Mouse (Mus musculus) spleen, adult 2 months (tissue): ENCODE measurements around the gene Tcf7l2. TPM values are rescaled to one million over a fixed set of nuclear protein-coding genes. Genes with fewer than 3 reads are reported as not detected.

Experiments
- DNase-seq, 2 experiments: peaks; one replicate each; pipeline versions ENCODE4 v3.0.0 to v3.0.0-alpha.2; 2012 to 2021; ENCODE audit warnings: low spot score in 2 of 2, low read depth in 1 of 2
- H3K27ac ChIP-seq: fragments of 200-500 bp; 2 replicates; pipeline ENCODE4 v1.5.1; 2012; ENCODE audit warnings: low read length, inconsistent platforms; ENCODE audit not compliant: insufficient read depth
- H3K27me3 ChIP-seq: fragments of 200-500 bp; 2 replicates; pipeline ENCODE4 v1.6.1; 2012; ENCODE audit warnings: mild to moderate bottlenecking, moderate library complexity, low read length, inconsistent platforms; ENCODE audit not compliant: control insufficient read depth, insufficient read depth
- H3K36me3 ChIP-seq: fragments of 200-500 bp; 2 replicates; pipeline ENCODE4 v1.6.1; 2012; ENCODE audit warnings: mild to moderate bottlenecking, low read length, inconsistent platforms; ENCODE audit not compliant: control insufficient read depth, insufficient read depth
- H3K4me1 ChIP-seq: fragments of 200-500 bp; 2 replicates; pipeline ENCODE4 v1.6.1; 2011; ENCODE audit warnings: inconsistent platforms; ENCODE audit not compliant: control insufficient read depth, insufficient read depth, insufficient read length
- H3K4me3 ChIP-seq: fragments of 200-500 bp; 2 replicates; pipeline ENCODE4 v1.5.1; 2011; ENCODE audit warnings: mild to moderate bottlenecking, inconsistent platforms; ENCODE audit not compliant: insufficient read depth, insufficient read length; ENCODE audit errors: extremely low read depth
- CTCF ChIP-seq: fragments of 200-500 bp; IDR thresholded peaks from 2 replicates; pipeline ENCODE4 v1.5.1; 2011; ENCODE audit warnings: mild to moderate bottlenecking, inconsistent platforms; ENCODE audit not compliant: insufficient read depth, insufficient read length, insufficient replicate concordance; ENCODE audit errors: extremely low read depth
- POLR2A ChIP-seq: fragments of 200-500 bp; IDR thresholded peaks from 2 replicates; pipeline ENCODE4 v1.6.1; 2011; ENCODE audit warnings: low read depth, low read length, inconsistent platforms
- WGBS: fragments of 180-500 bp; shearing (Covaris S2); methylation state at CpG from one replicate; pipeline ENCODE4 v1.1.7; 2018; 5-methylcytosine and 5-hydroxymethylcytosine counted together
- polyA plus RNA-seq: library from polyadenylated mRNA; depleted of rRNA; stranded (reverse); fragments of >200 nt; gene quantifications from 2 replicates; pipeline ENCODE4 v1.2.3, GENCODE M21; 2012

Tcf7l2 gene
- polyA plus RNA-seq, 1 experiment = 11.3 TPM

DNA sequence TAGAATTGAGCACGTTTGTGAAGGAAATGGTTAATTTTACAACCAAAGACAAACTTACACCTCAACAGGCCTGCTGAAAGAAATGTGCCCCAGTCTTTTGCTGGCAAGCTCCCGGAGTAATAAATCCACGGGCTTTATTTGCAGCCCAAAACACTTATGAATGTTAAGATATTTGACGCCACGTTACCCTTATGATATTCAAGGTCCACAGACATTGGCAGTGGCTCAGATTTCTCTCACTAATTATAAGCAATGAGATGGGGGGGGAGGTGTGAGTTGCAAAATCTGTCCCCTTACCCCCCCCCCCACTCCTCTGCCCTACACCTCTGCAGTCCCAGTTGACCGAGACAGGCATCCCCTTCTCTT is 6.3 kb downstream of the Tcf7l2 start:
- DNase-seq = no peak
- 74% methylated on average over 6 of the region's 6 CpGs for WGBS
- TF ChIP-seq CTCF (no peak), POLR2A (no peak)
- no peak overlapping the region for H3K4me3 ChIP-seq
- peaks cover 13% of the 10 kb centered on the region for H3K27me3 ChIP-seq
- H3K27ac ChIP-seq = no peak overlapping the region
- H3K36me3 ChIP-seq = no peaks in the 10 kb centered on the region
- H3K4me1 ChIP-seq = peaks cover 9% of the 10 kb centered on the region

DNA sequence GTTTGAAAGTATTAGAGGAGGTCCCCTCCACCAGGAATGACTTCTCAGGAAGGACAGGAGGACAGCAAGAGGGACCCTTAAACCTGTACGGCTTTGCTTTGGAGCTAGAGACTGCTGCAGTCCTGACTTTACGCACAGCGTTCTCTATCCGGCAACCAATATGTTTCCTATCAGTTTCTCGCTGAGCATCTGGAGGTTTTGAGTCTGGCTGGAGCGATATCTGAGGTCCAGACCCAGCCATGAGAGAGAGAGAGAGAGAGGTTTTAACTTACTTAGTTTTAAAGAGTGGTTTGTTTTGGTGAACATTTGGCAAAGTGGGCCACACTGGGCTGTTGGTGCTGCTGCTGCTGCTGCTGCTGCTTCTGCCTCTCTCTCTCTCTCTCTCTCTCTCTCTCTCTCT is 7.2 kb downstream of the Tcf7l2 start:
- no peak overlapping the region for H3K27ac ChIP-seq
- DNase-seq = no peak
- 92% methylated on average over 6 of the region's 6 CpGs for WGBS
- peaks cover 7% of the 10 kb centered on the region for H3K27me3 ChIP-seq
- H3K4me1 ChIP-seq = peaks cover 4% of the 10 kb centered on the region
- no peak overlapping the region for H3K4me3 ChIP-seq
- H3K36me3 ChIP-seq = no peaks in the 10 kb centered on the region
- TF ChIP-seq CTCF (no peak), POLR2A (no peak)

GRCm38 (mm10) chr19:55749532-55749931 is 7.9 kb downstream of the Tcf7l2 start:
- 89% methylated on average over 7 of the region's 7 CpGs for WGBS
- TF ChIP-seq POLR2A (no peak), CTCF (no peak)
- H3K4me3 ChIP-seq = no peak overlapping the region
- H3K4me1 ChIP-seq = no peaks in the 10 kb centered on the region
- no peak overlapping the region for H3K27ac ChIP-seq
- 0 out of 2 replicates have a peak, but pooled peaks cover 1% of the 10 kb centered on the region for H3K27me3 ChIP-seq
- DNase-seq = no peak
- no peaks in the 10 kb centered on the region for H3K36me3 ChIP-seq

GRCm38 (mm10) chr19:55750048-55750447 is 8.4 kb downstream of the Tcf7l2 start:
- Histone ChIP-seq H3K27ac (no peak overlapping the region), H3K4me1 (no peaks in the 10 kb centered on the region), H3K36me3 (no peaks in the 10 kb centered on the region), H3K4me3 (no peak overlapping the region), H3K27me3 (0 out of 2 replicates have a peak, but pooled peaks cover 1% of the 10 kb centered on the region)
- no peak for DNase-seq
- TF ChIP-seq CTCF (no peak), POLR2A (no peak)
- WGBS = 93% methylated on average over 13 of the region's 13 CpGs

GRCm38 (mm10) chr19:55750465-55750864 is 8.8 kb downstream of the Tcf7l2 start:
- H3K27me3 ChIP-seq = no peaks in the 10 kb centered on the region
- H3K4me3 ChIP-seq = no peak overlapping the region
- 88% methylated on average over 7 of the region's 7 CpGs for WGBS
- H3K4me1 ChIP-seq = no peaks in the 10 kb centered on the region
- DNase-seq = no peak
- no peaks in the 10 kb centered on the region for H3K36me3 ChIP-seq
- no peak for TF ChIP-seq CTCF
- no peak for TF ChIP-seq POLR2A
- no peak overlapping the region for H3K27ac ChIP-seq

DNA sequence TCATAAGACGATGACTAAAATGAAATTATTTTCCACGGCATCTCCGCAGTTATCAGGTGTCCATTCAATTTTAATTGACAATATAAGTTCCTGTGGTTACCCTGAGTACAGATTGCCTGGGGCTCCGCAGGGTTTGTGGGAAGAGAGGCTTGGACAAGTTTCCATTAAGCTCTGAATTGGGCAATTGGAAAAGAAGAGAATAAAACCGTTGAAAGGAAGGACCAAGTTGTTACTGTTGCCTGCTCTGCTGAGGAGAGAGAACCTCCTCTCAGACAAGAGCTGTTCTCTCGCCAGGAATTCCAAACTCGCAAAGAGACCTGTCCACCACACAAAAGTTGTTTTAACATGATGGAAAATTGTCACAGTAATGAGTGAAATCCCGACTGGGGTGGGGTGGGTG is 11.2 kb downstream of the Tcf7l2 start:
- Histone ChIP-seq H3K27me3 (no peaks in the 10 kb centered on the region), H3K4me3 (no peak overlapping the region), H3K4me1 (peaks cover 5% of the 10 kb centered on the region; the same call in 1 of the 2 replicates), H3K36me3 (no peaks in the 10 kb centered on the region), H3K27ac (no peak overlapping the region)
- no peak for DNase-seq
- TF ChIP-seq POLR2A (no peak), CTCF (no peak)
- WGBS = 87% methylated on average over 8 of the region's 8 CpGs

- DNase-seq = no peak
- Histone ChIP-seq H3K27me3 (no peaks in the 10 kb centered on the region), H3K27ac (no peak overlapping the region), H3K4me3 (no peak overlapping the region), H3K4me1 (peaks cover 5% of the 10 kb centered on the region; the same call in 1 of the 2 replicates), H3K36me3 (no peaks in the 10 kb centered on the region)
- no peak for TF ChIP-seq POLR2A
- no peak for TF ChIP-seq CTCF
- 83% methylated on average over 7 of the region's 7 CpGs for WGBS
Measured at GRCm38 (mm10) chr19:55754303-55754702, 12.7 kb downstream of the Tcf7l2 start.
